Mouse (Mus musculus): ENCODE measurements around the gene Unc5a.

Unc5a gene

GRCm38 (mm10) chr13:54950131-54950530 lies 920 bp downstream of the Unc5a start:
- in situ Hi-C loops (cut with MboI; ENCODE audit: low pct_unique_long_range_greater_than_20kb in 1 of 2, low sequenced_read_pairs in 2 of 2, unreplicated experiment in 1 of 2): loop anchor here in 1 of 2 experiments (25.0 kb wide), 1 partner anchor 887 kb away; the partner anchor contains the start of gene Pitx1

- in situ Hi-C loops (cut with MboI; ENCODE audit: low pct_unique_long_range_greater_than_20kb in 1 of 2, low sequenced_read_pairs in 2 of 2, unreplicated experiment in 1 of 2): loop anchor here in 1 of 2 experiments (25.0 kb wide), 1 partner anchor 886 kb away; the partner anchor contains the start of gene Pitx1
Measured at GRCm38 (mm10) chr13:54951166-54951565, 2.0 kb downstream of the Unc5a start.

- in situ Hi-C loops (cut with MboI; ENCODE audit: low pct_unique_long_range_greater_than_20kb in 1 of 2, low sequenced_read_pairs in 2 of 2, unreplicated experiment in 1 of 2): loop anchor here in 1 of 2 experiments (25.0 kb wide), 1 partner anchor 883 kb away; the partner anchor contains the start of gene Pitx1
Measured at GRCm38 (mm10) chr13:54954745-54955144, 5.5 kb downstream of the Unc5a start.

GRCm38 (mm10) chr13:54955695-54956471 lies 6.7 kb downstream of the Unc5a start:
- in situ Hi-C loops (cut with MboI; ENCODE audit: low pct_unique_long_range_greater_than_20kb in 1 of 2, low sequenced_read_pairs in 2 of 2, unreplicated experiment in 1 of 2): loop anchor here in 1 of 2 experiments (25.0 kb wide), 1 partner anchor 881 kb away; the partner anchor contains the start of gene Pitx1

GRCm38 (mm10) chr13:54957281-54957680 lies 8.1 kb downstream of the Unc5a start:
- in situ Hi-C loops (cut with MboI; ENCODE audit: low pct_unique_long_range_greater_than_20kb in 1 of 2, low sequenced_read_pairs in 2 of 2, unreplicated experiment in 1 of 2): loop anchor here in 1 of 2 experiments (25.0 kb wide), 1 partner anchor 880 kb away; the partner anchor contains the start of gene Pitx1

- in situ Hi-C loops (cut with MboI; ENCODE audit: low pct_unique_long_range_greater_than_20kb in 1 of 2, low sequenced_read_pairs in 2 of 2, unreplicated experiment in 1 of 2): loop anchor here in 1 of 2 experiments (25.0 kb wide), 1 partner anchor 878 kb away; the partner anchor contains the start of gene Pitx1
Measured at GRCm38 (mm10) chr13:54959059-54959701, 10.0 kb downstream of the Unc5a start.

- in situ Hi-C loops (cut with MboI; ENCODE audit: low pct_unique_long_range_greater_than_20kb in 1 of 2, low sequenced_read_pairs in 2 of 2, unreplicated experiment in 1 of 2): loop anchor here in 1 of 2 experiments (25.0 kb wide), 1 partner anchor 877 kb away; the partner anchor contains the start of gene Pitx1
Measured at GRCm38 (mm10) chr13:54959842-54960241, 10.6 kb downstream of the Unc5a start.

- in situ Hi-C loops (cut with MboI; ENCODE audit: low pct_unique_long_range_greater_than_20kb in 1 of 2, low sequenced_read_pairs in 2 of 2, unreplicated experiment in 1 of 2): loop anchor here in 1 of 2 experiments (25.0 kb wide), 1 partner anchor 877 kb away; the partner anchor contains the start of gene Pitx1
Measured at GRCm38 (mm10) chr13:54960491-54960890, 11.3 kb downstream of the Unc5a start.

- in situ Hi-C loops (cut with MboI; ENCODE audit: low pct_unique_long_range_greater_than_20kb in 1 of 2, low sequenced_read_pairs in 2 of 2, unreplicated experiment in 1 of 2): loop anchor here in 1 of 2 experiments (25.0 kb wide), 1 partner anchor 872 kb away; the partner anchor contains the start of gene Pitx1
Measured at GRCm38 (mm10) chr13:54965256-54965655, 16.0 kb downstream of the Unc5a start.

- in situ Hi-C loops (cut with MboI; ENCODE audit: low pct_unique_long_range_greater_than_20kb in 1 of 2, low sequenced_read_pairs in 2 of 2, unreplicated experiment in 1 of 2): loop anchor here in 1 of 2 experiments (25.0 kb wide), 1 partner anchor 870 kb away; the partner anchor contains the start of gene Pitx1
Measured at GRCm38 (mm10) chr13:54967501-54967900, 18.3 kb downstream of the Unc5a start.

- in situ Hi-C loops (cut with MboI; ENCODE audit: low pct_unique_long_range_greater_than_20kb in 1 of 2, low sequenced_read_pairs in 2 of 2, unreplicated experiment in 1 of 2): loop anchor here in 1 of 2 experiments (25.0 kb wide), 1 partner anchor 869 kb away; the partner anchor contains the start of gene Pitx1
Measured at GRCm38 (mm10) chr13:54968636-54969035, 19.4 kb downstream of the Unc5a start.

- in situ Hi-C loops (cut with MboI; ENCODE audit: low pct_unique_long_range_greater_than_20kb in 1 of 2, low sequenced_read_pairs in 2 of 2, unreplicated experiment in 1 of 2): loop anchor here in 1 of 2 experiments (25.0 kb wide), 1 partner anchor 868 kb away; the partner anchor contains the start of gene Pitx1
Measured at GRCm38 (mm10) chr13:54969513-54969912, 20.3 kb downstream of the Unc5a start.

- in situ Hi-C loops (cut with MboI; ENCODE audit: low pct_unique_long_range_greater_than_20kb in 1 of 2, low sequenced_read_pairs in 2 of 2, unreplicated experiment in 1 of 2): loop anchor here in 1 of 2 experiments (25.0 kb wide), 1 partner anchor 867 kb away; the partner anchor contains the start of gene Pitx1
Measured at GRCm38 (mm10) chr13:54970521-54971247, 21.5 kb downstream of the Unc5a start.

GRCm38 (mm10) chr13:54975546-54975945 lies 26.3 kb downstream of the Unc5a start:
- in situ Hi-C loops (cut with MboI; ENCODE audit: low pct_unique_long_range_greater_than_20kb in 1 of 2, low sequenced_read_pairs in 2 of 2, unreplicated experiment in 1 of 2): no loop called here

GRCm38 (mm10) chr13:54978804-54979203 lies 29.6 kb downstream of the Unc5a start:
- in situ Hi-C loops (cut with MboI; ENCODE audit: low pct_unique_long_range_greater_than_20kb in 1 of 2, low sequenced_read_pairs in 2 of 2, unreplicated experiment in 1 of 2): no loop called here

- in situ Hi-C loops (cut with MboI; ENCODE audit: low pct_unique_long_range_greater_than_20kb in 1 of 2, low sequenced_read_pairs in 2 of 2, unreplicated experiment in 1 of 2): no loop called here
Measured at GRCm38 (mm10) chr13:54980957-54981356, 31.7 kb downstream of the Unc5a start.

GRCm38 (mm10) chr13:54983001-54983400 lies 33.8 kb downstream of the Unc5a start:
- in situ Hi-C loops (cut with MboI; ENCODE audit: low pct_unique_long_range_greater_than_20kb in 1 of 2, low sequenced_read_pairs in 2 of 2, unreplicated experiment in 1 of 2): no loop called here

GRCm38 (mm10) chr13:54983614-54984013 lies 34.4 kb downstream of the Unc5a start:
- in situ Hi-C loops (cut with MboI; ENCODE audit: low pct_unique_long_range_greater_than_20kb in 1 of 2, low sequenced_read_pairs in 2 of 2, unreplicated experiment in 1 of 2): no loop called here
